Mouse (Mus musculus): ENCODE measurements at regions not wholly inside any gene's neighbourhood (a gene's known extent, or its start where the extent isn't known, plus 50 kb on each side); places are given as distances from the start of the nearest gene placed in this dataset.

DNA sequence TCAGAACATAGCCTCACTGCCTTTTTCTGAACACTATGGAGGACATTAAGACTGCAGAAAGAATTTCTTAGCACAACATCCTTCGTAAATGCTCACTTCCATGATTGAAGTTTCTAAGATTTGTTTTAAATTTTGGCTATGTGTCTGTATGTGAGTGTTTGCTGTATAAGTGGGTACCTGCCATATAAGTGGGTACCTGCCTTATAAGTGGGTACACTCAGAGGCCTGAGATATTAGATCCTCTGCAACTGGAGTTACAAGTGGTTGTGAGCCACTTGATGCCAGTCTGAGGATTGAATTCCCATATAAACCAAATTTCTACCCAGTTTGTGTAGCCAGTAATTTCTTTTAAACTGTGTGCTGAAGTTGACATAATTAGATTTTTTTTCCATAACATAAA is 67.8 kb downstream of the Foxa2 start:
- TF ChIP-seq CTCF (IDR thresholded peaks at IDR 0.05; ENCODE audit: low read depth) (no peak), EP300 (IDR thresholded peaks at IDR 0.05; ENCODE audit: low read depth) (no peak)

Measured in heart, postnatal 0 days (tissue).